Mouse (Mus musculus) right cerebral cortex, postnatal 25 days (tissue): ENCODE measurements at regions not wholly inside any gene's neighbourhood (a gene's known extent, or its start where the extent isn't known, plus 50 kb on each side); places are given as distances from the start of the nearest gene placed in this dataset.

ENCODE experiments used
- DNase-seq: peaks from one replicate; pipeline ENCODE4 v3.0.0; 2022

DNA sequence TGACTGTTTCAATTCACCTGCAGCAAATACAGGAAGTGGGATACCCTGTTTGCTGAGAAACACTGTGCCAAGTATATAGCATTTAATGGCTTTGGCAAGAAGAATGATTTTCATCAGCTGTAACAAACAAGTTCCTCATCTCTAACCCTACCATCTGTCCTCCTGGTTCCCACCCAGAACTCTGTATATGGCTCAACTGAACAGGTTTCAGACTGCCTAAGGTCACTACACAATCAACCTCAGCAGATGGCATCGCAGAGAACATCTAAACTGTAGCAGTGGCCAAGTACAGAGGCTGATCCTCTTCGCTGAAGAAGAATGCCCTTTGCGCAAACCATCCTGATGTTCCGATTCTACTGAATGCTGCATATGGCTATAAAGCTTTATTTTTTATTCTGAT lies 668.8 kb upstream of the Foxg1 start:
- DNase-seq, result no peak

DNA sequence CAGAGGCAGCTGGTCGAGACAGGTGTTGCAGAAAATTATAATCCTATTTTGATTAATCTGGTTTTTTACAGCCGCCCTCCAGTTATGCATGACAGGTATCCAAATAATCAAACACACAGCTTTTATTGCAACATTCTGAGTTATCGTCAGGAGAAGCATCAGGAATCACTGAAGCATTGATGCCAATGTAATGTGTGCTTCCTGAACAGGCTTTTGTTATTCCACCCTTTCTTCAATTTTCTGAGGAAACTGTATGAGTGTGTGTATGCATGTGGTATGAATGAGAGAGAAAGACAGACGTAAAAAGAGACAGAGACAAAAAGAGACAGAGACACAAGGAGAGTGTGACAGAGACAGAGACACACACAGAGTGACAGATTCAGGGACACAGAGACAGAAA lies 652.6 kb upstream of the Foxg1 start:
- no peak for DNase-seq

DNA sequence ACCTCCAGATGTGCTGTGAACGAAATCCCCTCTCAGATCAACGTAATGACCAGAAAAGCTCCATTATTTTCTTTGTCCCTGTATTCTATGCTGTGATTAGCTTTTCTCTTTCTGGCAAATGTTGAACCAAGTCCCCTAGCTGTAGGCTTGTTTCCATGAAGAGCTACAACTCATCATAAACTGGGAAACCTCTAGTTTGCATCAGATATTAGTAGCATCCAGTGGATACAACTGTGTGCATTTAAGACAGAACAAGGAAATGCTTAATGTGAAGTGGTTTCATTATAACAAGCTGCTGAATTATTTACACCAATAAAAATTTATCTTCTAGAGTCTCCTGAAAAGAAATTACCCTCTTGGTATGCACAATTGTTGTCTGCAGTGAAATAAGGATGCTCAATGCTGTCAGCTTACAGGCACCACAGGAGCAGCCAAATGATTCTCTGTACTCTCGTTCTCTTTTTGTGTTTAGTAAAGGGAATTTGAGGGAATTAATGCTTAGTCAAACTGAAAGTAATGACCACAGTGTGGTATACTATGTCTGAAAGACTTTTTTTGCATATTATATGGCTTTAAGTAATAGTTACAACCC lies 623.6 kb upstream of the Foxg1 start:
- DNase-seq, result no peak
